Mouse (Mus musculus) lung, postnatal 0 days (tissue): ENCODE data around the gene Bcl2l1. TPM values are rescaled to one million over a fixed set of nuclear protein-coding genes. Genes with fewer than 3 reads are reported as not detected.

Source experiments
- ATAC-seq: fragments of 200-750 bp; cut with Nextera tagmentation; 2 replicates; pipeline ENCODE4 v1.8.0; 2017; ENCODE audit warnings: moderate library complexity
- DNase-seq: peaks from one replicate; pipeline ENCODE4 v3.0.0-alpha.2; 2016; ENCODE audit warnings: low spot score
- H3K27ac ChIP-seq: fragments of 300-500 bp; sonication (generic); 2 replicates; pipeline ENCODE4 v1.5.1; 2014; ENCODE audit warnings: antibody characterized with exemption, mild to moderate bottlenecking, low read length, mixed read lengths
- H3K27me3 ChIP-seq: fragments of 300-500 bp; sonication (generic); replicated peaks from 2 replicates; pipeline ENCODE4 v1.6.1; 2014; ENCODE audit warnings: low read length, mixed read lengths; ENCODE audit not compliant: insufficient read depth
- H3K36me3 ChIP-seq: fragments of 300-500 bp; sonication (generic); 2 replicates; pipeline ENCODE4 v1.6.1; 2014; ENCODE audit warnings: low read length, mixed read lengths; ENCODE audit not compliant: insufficient read depth
- H3K4me1 ChIP-seq: fragments of 300-500 bp; sonication (generic); 2 replicates; pipeline ENCODE4 v1.6.1; 2014; ENCODE audit warnings: antibody characterized with exemption, low read depth, low read length, mixed read lengths; ENCODE audit not compliant: insufficient read depth
- H3K4me2 ChIP-seq: fragments of 300-500 bp; sonication (generic); replicated peaks from 2 replicates; pipeline ENCODE4 v1.6.1; 2014; ENCODE audit warnings: low read depth, mild to moderate bottlenecking, low read length, moderate library complexity, mixed read lengths
- H3K4me3 ChIP-seq: fragments of 300-500 bp; sonication (generic); 2 replicates; pipeline ENCODE4 v1.5.1; 2014; ENCODE audit warnings: low read depth, low read length
- H3K9ac ChIP-seq: fragments of 300-500 bp; sonication (generic); replicated peaks from 2 replicates; pipeline ENCODE4 v1.6.1; 2014; ENCODE audit warnings: low read depth, mild to moderate bottlenecking
- H3K9me3 ChIP-seq: fragments of 300-500 bp; sonication (generic); 2 replicates; pipeline ENCODE4 v1.6.1; 2016; ENCODE audit warnings: low read length, mixed read lengths
- CTCF ChIP-seq: IDR thresholded peaks from 2 replicates; pipeline ENCODE4 v1.5.1; 2016; ENCODE audit warnings: antibody characterized with exemption, mild to moderate bottlenecking
- EP300 ChIP-seq: IDR thresholded peaks from 2 replicates; pipeline ENCODE4 v1.6.1; 2016; ENCODE audit warnings: antibody characterized with exemption, mild to moderate bottlenecking, control low read depth
- WGBS: fragments of 180-500 bp; shearing (Covaris S2); extraction: QIAGEN DNeasy Blood & Tissue Kit; methylation state at CpG from one replicate; pipeline ENCODE4 v1.1.7; 2014; 5-methylcytosine and 5-hydroxymethylcytosine counted together
- polyA plus RNA-seq: library from polyadenylated mRNA; unstranded; fragments of >200 nt; fragmentation: Nextera tagmentation; extraction: Ambion mirVana; gene quantifications from 2 replicates; pipeline ENCODE4 v1.2.1, GENCODE M21; 2015

Gene Bcl2l1
- polyA plus RNA-seq, 1 experiment from 2014 or later: 103 TPM

DNA sequence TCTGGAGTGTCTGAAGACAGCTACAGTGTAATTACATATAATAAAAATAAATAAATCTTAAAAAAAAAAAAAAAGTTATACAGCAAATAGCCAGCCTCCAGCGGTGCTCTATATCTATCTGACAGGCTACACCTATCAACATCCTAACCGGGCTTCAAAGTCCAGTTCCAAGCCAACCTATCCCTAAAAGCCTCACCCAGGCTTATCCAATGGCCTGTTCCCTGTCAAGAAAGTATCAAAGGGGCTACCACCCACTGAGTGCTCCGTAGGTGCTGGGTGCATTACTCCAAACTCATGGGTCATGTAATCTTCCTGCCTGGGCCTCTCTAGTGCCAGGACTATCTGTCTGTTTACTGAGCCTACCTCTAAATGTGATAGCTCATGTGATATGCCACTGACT, 23.4 kb downstream of the Bcl2l1 start:
- no peak overlapping the region for H3K4me3 ChIP-seq
- no peaks in the 10 kb centered on the region; the same call in 1 of the 2 replicates for H3K36me3 ChIP-seq
- 63% methylated on average over 3 of the region's 3 CpGs for WGBS
- no peak overlapping the region for H3K27ac ChIP-seq
- no peaks in the 10 kb centered on the region for H3K27me3 ChIP-seq
- no peak overlapping the region for H3K9ac ChIP-seq
- no peaks in the 10 kb centered on the region for H3K9me3 ChIP-seq
- ATAC-seq (no peak), DNase-seq (no peak)
- H3K4me1 ChIP-seq: peaks cover 42% of the 10 kb centered on the region
- H3K4me2 ChIP-seq: no peak overlapping the region
- TF ChIP-seq CTCF (no peak), EP300 (no peak)

DNA sequence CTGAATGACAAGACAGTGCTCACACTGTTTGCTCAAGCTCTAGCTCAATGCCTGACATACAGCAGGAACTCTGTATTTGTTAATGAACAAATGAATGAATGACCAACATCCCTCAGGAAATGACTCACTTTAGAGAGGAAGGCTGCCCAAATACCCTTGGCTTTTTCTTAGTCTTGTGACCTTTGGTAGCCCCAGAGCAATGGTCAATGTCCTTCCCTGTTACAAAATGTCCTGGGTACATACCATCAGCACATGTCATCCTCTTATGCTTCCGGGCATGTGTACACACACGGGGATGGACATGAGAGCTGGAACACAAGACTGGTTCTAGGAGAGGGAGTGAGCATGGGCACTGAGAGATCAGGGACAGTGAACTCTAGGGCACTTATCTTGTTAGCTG, 25.5 kb downstream of the Bcl2l1 start:
- WGBS: 28% methylated on average over 2 of the region's 2 CpGs
- ATAC-seq (peak; percentile 81), DNase-seq (peak; percentile 80)
- TF ChIP-seq CTCF: no peak
- peak; percentile 100 for TF ChIP-seq EP300
- Histone ChIP-seq H3K9me3 (no peaks in the 10 kb centered on the region), H3K4me1 (peaks cover 34% of the 10 kb centered on the region), H3K9ac (no peak overlapping the region), H3K27ac (peak overlapping the region; percentile 82), H3K4me2 (no peak overlapping the region), H3K36me3 (no peaks in the 10 kb centered on the region; the same call in 1 of the 2 replicates), H3K4me3 (no peak overlapping the region), H3K27me3 (no peaks in the 10 kb centered on the region)

DNA sequence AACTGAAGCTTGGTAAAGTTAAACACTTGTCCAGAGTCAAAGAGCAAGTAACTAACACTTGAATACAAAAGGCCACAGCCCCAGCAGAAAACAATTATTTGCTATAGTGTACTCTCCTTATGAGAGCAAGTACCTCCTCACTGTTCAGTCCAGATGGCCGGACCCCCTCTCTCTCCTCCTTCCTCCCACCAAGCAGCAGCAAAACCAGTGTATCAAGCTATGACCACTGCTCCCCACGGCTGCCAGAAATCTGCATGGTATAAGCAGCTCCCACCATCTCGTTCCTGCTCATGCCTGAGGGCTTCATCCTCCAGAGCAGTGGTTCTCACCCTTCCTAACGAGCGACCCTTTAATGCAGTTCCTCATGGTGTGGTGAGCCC, 26.4 kb downstream of the Bcl2l1 start:
- ATAC-seq (no peak), DNase-seq (no peak)
- H3K4me3 ChIP-seq: no peak overlapping the region
- H3K27me3 ChIP-seq: no peaks in the 10 kb centered on the region
- 52% methylated on average over 5 of the region's 5 CpGs for WGBS
- H3K9ac ChIP-seq: no peak overlapping the region
- peaks cover 27% of the 10 kb centered on the region for H3K4me1 ChIP-seq
- TF ChIP-seq CTCF (no peak), EP300 (no peak; the same call in 1 of the 2 replicates)
- H3K4me2 ChIP-seq: no peak overlapping the region; the same call in 1 of the 2 replicates
- no peaks in the 10 kb centered on the region; the same call in 1 of the 2 replicates for H3K36me3 ChIP-seq
- H3K27ac ChIP-seq: peak overlapping the region; percentile 82
- no peaks in the 10 kb centered on the region for H3K9me3 ChIP-seq

- H3K4me1 ChIP-seq: peaks cover 27% of the 10 kb centered on the region
- WGBS: 11% methylated on average over 6 of the region's 6 CpGs
- no peak overlapping the region for H3K9ac ChIP-seq
- no peaks in the 10 kb centered on the region for H3K27me3 ChIP-seq
- H3K9me3 ChIP-seq: no peaks in the 10 kb centered on the region
- H3K27ac ChIP-seq: peak overlapping the region; percentile 82
- peak; percentile 85 for DNase-seq
- H3K4me3 ChIP-seq: no peak overlapping the region
- no peak for TF ChIP-seq EP300
- H3K4me2 ChIP-seq: peak overlapping the region; percentile 19; the same call in 1 of the 2 replicates
- H3K36me3 ChIP-seq: no peaks in the 10 kb centered on the region; the same call in 1 of the 2 replicates
- peak; percentile 84 for ATAC-seq
These were observed 27.0 kb downstream of the Bcl2l1 start for GRCm38 (mm10) chr2:152804408-152805110.

GRCm38 (mm10) chr2:152803081-152803480, 28.4 kb downstream of the Bcl2l1 start:
- no peaks in the 10 kb centered on the region for H3K27me3 ChIP-seq
- H3K36me3 ChIP-seq: no peaks in the 10 kb centered on the region
- H3K4me2 ChIP-seq: no peak overlapping the region
- 91% methylated on average over 5 of the region's 5 CpGs for WGBS
- no peak overlapping the region for H3K4me3 ChIP-seq
- no peak for DNase-seq
- TF ChIP-seq CTCF (no peak), EP300 (no peak)
- H3K9ac ChIP-seq: no peak overlapping the region
- H3K9me3 ChIP-seq: no peaks in the 10 kb centered on the region
- no peak for ATAC-seq
- H3K4me1 ChIP-seq: peaks cover 27% of the 10 kb centered on the region
- H3K27ac ChIP-seq: no peak overlapping the region

DNA sequence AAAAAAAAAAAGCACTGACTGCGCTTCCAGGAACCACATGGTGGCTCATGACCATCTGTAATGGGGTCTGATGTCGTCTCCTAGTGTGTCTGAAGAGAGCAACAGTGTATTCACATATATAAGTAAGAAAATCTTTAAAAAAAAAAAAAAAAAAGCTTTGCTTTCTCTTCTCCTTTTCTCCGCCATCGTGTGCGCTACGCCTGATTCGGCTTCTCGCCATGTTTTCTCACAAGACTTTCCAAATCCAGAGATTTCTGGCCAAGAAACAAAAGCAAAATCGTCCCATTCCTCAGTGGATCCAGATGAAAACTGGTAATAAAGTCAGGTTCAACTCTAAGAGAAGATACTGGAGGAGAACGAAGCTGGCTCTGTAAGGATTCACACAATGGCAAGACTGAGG, 29.2 kb downstream of the Bcl2l1 start:
- TF ChIP-seq EP300 (no peak), CTCF (no peak)
- Histone ChIP-seq H3K4me2 (no peak overlapping the region), H3K4me3 (no peak overlapping the region), H3K9ac (no peak overlapping the region), H3K4me1 (peaks cover 27% of the 10 kb centered on the region), H3K36me3 (no peaks in the 10 kb centered on the region), H3K27ac (no peak overlapping the region), H3K27me3 (no peaks in the 10 kb centered on the region), H3K9me3 (no peaks in the 10 kb centered on the region)
- DNase-seq (no peak), ATAC-seq (no peak)
- 86% methylated on average over 10 of the region's 10 CpGs for WGBS
